Mouse (Mus musculus): ENCODE results near the gene Slc25a30. TPM values are rescaled to one million over a fixed set of nuclear protein-coding genes. Genes with fewer than 3 reads are reported as not detected.
"Not testable (repeated sequence)": the region's sequence is repeated elsewhere in the genome, so short reads cannot be mapped to it uniquely, and the experiment has no call there.

The Slc25a30 gene
- polyA plus RNA-seq, 1 experiment from 2014 or later: 6.1 TPM

GRCm38 (mm10) chr14:75789291-75789690 is 2.5 kb upstream of the Slc25a30 start:
- ATAC-seq (replicated peaks; ENCODE audit: insufficient number of reproducible peaks, low FRiP score, low TSS enrichment, low read depth) (no peak), DNase-seq (ENCODE audit: low spot score) (no peak)
- no peak overlapping the region for H3K4me3 ChIP-seq (ENCODE audit: low read depth, low read length)
- no peak overlapping the region for H3K27ac ChIP-seq (replicated peaks; ENCODE audit: low read depth, low read length)
- H3K4me1 ChIP-seq (ENCODE audit: control insufficient read depth, insufficient read depth, low read length): no peaks in the 10 kb centered on the region
- no peaks in the 10 kb centered on the region for H3K36me3 ChIP-seq (replicated peaks; ENCODE audit: control insufficient read depth, insufficient read depth, low read depth, low read length)
- peaks cover 3% of the 10 kb centered on the region; the same call in 1 of the 2 replicates for H3K27me3 ChIP-seq (ENCODE audit: control insufficient read depth, insufficient read depth, low read length)
- no peak overlapping the region for H3K4me2 ChIP-seq (ENCODE audit: low read depth, low read length)
- WGBS: 77% methylated on average over 6 of the region's 6 CpGs
- H3K9ac ChIP-seq (replicated peaks; ENCODE audit: low read length): no peak overlapping the region
- no peaks in the 10 kb centered on the region for H3K9me3 ChIP-seq (replicated peaks; ENCODE audit: control insufficient read depth, low read length)

GRCm38 (mm10) chr14:75787794-75788175 is 948 bp upstream of the Slc25a30 start:
- no peak overlapping the region for H3K9ac ChIP-seq (replicated peaks; ENCODE audit: low read length)
- H3K4me3 ChIP-seq (ENCODE audit: low read depth, low read length): no peak overlapping the region
- H3K4me2 ChIP-seq (ENCODE audit: low read depth, low read length): no peak overlapping the region; the same call in 1 of the 2 replicates
- H3K9me3 ChIP-seq (replicated peaks; ENCODE audit: control insufficient read depth, low read length): no peaks in the 10 kb centered on the region
- H3K27me3 ChIP-seq (ENCODE audit: control insufficient read depth, insufficient read depth, low read length): peaks cover 3% of the 10 kb centered on the region; the same call in 1 of the 2 replicates
- ATAC-seq (replicated peaks; ENCODE audit: insufficient number of reproducible peaks, low FRiP score, low TSS enrichment, low read depth): no peak
- 34% methylated on average over 7 of the region's 7 CpGs for WGBS
- H3K4me1 ChIP-seq (ENCODE audit: control insufficient read depth, insufficient read depth, low read length): no peaks in the 10 kb centered on the region
- DNase-seq (ENCODE audit: low spot score): no peak
- no peaks in the 10 kb centered on the region for H3K36me3 ChIP-seq (replicated peaks; ENCODE audit: control insufficient read depth, insufficient read depth, low read depth, low read length)
- no peak overlapping the region for H3K27ac ChIP-seq (replicated peaks; ENCODE audit: low read depth, low read length)

GRCm38 (mm10) chr14:75786424-75786867 is 391 bp downstream of the Slc25a30 start:
- ATAC-seq (replicated peaks; ENCODE audit: insufficient number of reproducible peaks, low FRiP score, low TSS enrichment, low read depth): peak; percentile 73
- Histone ChIP-seq H3K4me3 (ENCODE audit: low read depth, low read length) (peak overlapping the region; percentile 63), H3K9ac (replicated peaks; ENCODE audit: low read length) (peak overlapping the region; percentile 73), H3K27ac (replicated peaks; ENCODE audit: low read depth, low read length) (0 out of 2 replicates have a peak overlapping the region, but pooled peaks have one; percentile 15), H3K4me2 (ENCODE audit: low read depth, low read length) (peak overlapping the region; percentile 71), H3K4me1 (ENCODE audit: control insufficient read depth, insufficient read depth, low read length) (no peaks in the 10 kb centered on the region), H3K36me3 (replicated peaks; ENCODE audit: control insufficient read depth, insufficient read depth, low read depth, low read length) (no peaks in the 10 kb centered on the region), H3K27me3 (ENCODE audit: control insufficient read depth, insufficient read depth, low read length) (peaks cover 3% of the 10 kb centered on the region; the same call in 1 of the 2 replicates), H3K9me3 (replicated peaks; ENCODE audit: control insufficient read depth, low read length) (no peaks in the 10 kb centered on the region)
- DNase-seq (ENCODE audit: low spot score): peak; percentile 63
- 1% methylated on average over 30 of the region's 31 CpGs for WGBS

- DNase-seq (ENCODE audit: low spot score) (no peak), ATAC-seq (replicated peaks; ENCODE audit: insufficient number of reproducible peaks, low FRiP score, low TSS enrichment, low read depth) (no peak)
- no peaks in the 10 kb centered on the region for H3K4me1 ChIP-seq (ENCODE audit: control insufficient read depth, insufficient read depth, low read length)
- H3K9me3 ChIP-seq (replicated peaks; ENCODE audit: control insufficient read depth, low read length): no peaks in the 10 kb centered on the region
- no peak overlapping the region for H3K9ac ChIP-seq (replicated peaks; ENCODE audit: low read length)
- no peak overlapping the region for H3K4me3 ChIP-seq (ENCODE audit: low read depth, low read length)
- 93% methylated on average over 4 of the region's 4 CpGs for WGBS
- no peak overlapping the region for H3K27ac ChIP-seq (replicated peaks; ENCODE audit: low read depth, low read length)
- H3K4me2 ChIP-seq (ENCODE audit: low read depth, low read length): no peak overlapping the region
- H3K36me3 ChIP-seq (replicated peaks; ENCODE audit: control insufficient read depth, insufficient read depth, low read depth, low read length): no peaks in the 10 kb centered on the region
- no peaks in the 10 kb centered on the region for H3K27me3 ChIP-seq (ENCODE audit: control insufficient read depth, insufficient read depth, low read length)
These were observed 6.9 kb downstream of the Slc25a30 start for GRCm38 (mm10) chr14:75779913-75780312.

GRCm38 (mm10) chr14:75776637-75777036 is 10.2 kb downstream of the Slc25a30 start:
- Histone ChIP-seq H3K4me2 (ENCODE audit: low read depth, low read length) (no peak overlapping the region), H3K9ac (replicated peaks; ENCODE audit: low read length) (no peak overlapping the region), H3K27me3 (ENCODE audit: control insufficient read depth, insufficient read depth, low read length) (no peaks in the 10 kb centered on the region), H3K4me1 (ENCODE audit: control insufficient read depth, insufficient read depth, low read length) (no peaks in the 10 kb centered on the region), H3K9me3 (replicated peaks; ENCODE audit: control insufficient read depth, low read length) (no peaks in the 10 kb centered on the region), H3K36me3 (replicated peaks; ENCODE audit: control insufficient read depth, insufficient read depth, low read depth, low read length) (no peaks in the 10 kb centered on the region), H3K27ac (replicated peaks; ENCODE audit: low read depth, low read length) (no peak overlapping the region), H3K4me3 (ENCODE audit: low read depth, low read length) (no peak overlapping the region)
- 96% methylated on average over 8 of the region's 8 CpGs for whole genome bisulfite sequencing
- DNase-seq (ENCODE audit: low spot score): no peak
- ATAC-seq (replicated peaks; ENCODE audit: insufficient number of reproducible peaks, low FRiP score, low TSS enrichment, low read depth): no peak

- H3K4me3 ChIP-seq (ENCODE audit: low read depth, low read length): no peak overlapping the region
- H3K27ac ChIP-seq (replicated peaks; ENCODE audit: low read depth, low read length): no peak overlapping the region
- ATAC-seq (replicated peaks; ENCODE audit: insufficient number of reproducible peaks, low FRiP score, low TSS enrichment, low read depth) (no peak), DNase-seq (ENCODE audit: low spot score) (no peak)
- no peaks in the 10 kb centered on the region for H3K4me1 ChIP-seq (ENCODE audit: control insufficient read depth, insufficient read depth, low read length)
- no peaks in the 10 kb centered on the region for H3K9me3 ChIP-seq (replicated peaks; ENCODE audit: control insufficient read depth, low read length)
- no peaks in the 10 kb centered on the region for H3K36me3 ChIP-seq (replicated peaks; ENCODE audit: control insufficient read depth, insufficient read depth, low read depth, low read length)
- WGBS: 92% methylated on average over 8 of the region's 8 CpGs
- no peaks in the 10 kb centered on the region for H3K27me3 ChIP-seq (ENCODE audit: control insufficient read depth, insufficient read depth, low read length)
- H3K9ac ChIP-seq (replicated peaks; ENCODE audit: low read length): no peak overlapping the region
- H3K4me2 ChIP-seq (ENCODE audit: low read depth, low read length): no peak overlapping the region
These were observed 13.4 kb downstream of the Slc25a30 start for GRCm38 (mm10) chr14:75773431-75773830.

- ATAC-seq (replicated peaks; ENCODE audit: insufficient number of reproducible peaks, low FRiP score, low TSS enrichment, low read depth); H3K9ac ChIP-seq (replicated peaks; ENCODE audit: low read length); H3K4me2 ChIP-seq (ENCODE audit: low read depth, low read length); H3K9me3 ChIP-seq (replicated peaks; ENCODE audit: control insufficient read depth, low read length); H3K27me3 ChIP-seq (ENCODE audit: control insufficient read depth, insufficient read depth, low read length); H3K27ac ChIP-seq (replicated peaks; ENCODE audit: low read depth, low read length); H3K4me3 ChIP-seq (ENCODE audit: low read depth, low read length); DNase-seq (ENCODE audit: low spot score); H3K4me1 ChIP-seq (ENCODE audit: control insufficient read depth, insufficient read depth, low read length); H3K36me3 ChIP-seq (replicated peaks; ENCODE audit: control insufficient read depth, insufficient read depth, low read depth, low read length): not testable (repeated sequence)
- 86% methylated on average over 3 of the region's 3 CpGs for WGBS
These were observed 14.4 kb downstream of the Slc25a30 start for GRCm38 (mm10) chr14:75772407-75772806.

GRCm38 (mm10) chr14:75771101-75771501 is 15.7 kb downstream of the Slc25a30 start:
- 91% methylated on average over 8 of the region's 8 CpGs for WGBS
- H3K27ac ChIP-seq (replicated peaks; ENCODE audit: low read depth, low read length): no peak overlapping the region
- H3K4me1 ChIP-seq (ENCODE audit: control insufficient read depth, insufficient read depth, low read length): no peaks in the 10 kb centered on the region
- no peak overlapping the region for H3K4me2 ChIP-seq (ENCODE audit: low read depth, low read length)
- H3K9me3 ChIP-seq (replicated peaks; ENCODE audit: control insufficient read depth, low read length): no peaks in the 10 kb centered on the region
- no peaks in the 10 kb centered on the region for H3K27me3 ChIP-seq (ENCODE audit: control insufficient read depth, insufficient read depth, low read length)
- H3K36me3 ChIP-seq (replicated peaks; ENCODE audit: control insufficient read depth, insufficient read depth, low read depth, low read length): no peaks in the 10 kb centered on the region
- no peak for ATAC-seq (replicated peaks; ENCODE audit: insufficient number of reproducible peaks, low FRiP score, low TSS enrichment, low read depth)
- H3K4me3 ChIP-seq (ENCODE audit: low read depth, low read length): no peak overlapping the region
- H3K9ac ChIP-seq (replicated peaks; ENCODE audit: low read length): no peak overlapping the region
- DNase-seq (ENCODE audit: low spot score): no peak

Data from embryonic facial prominence, embryonic 11.5 days (tissue).